Mouse (Mus musculus) mature B cell (primary cell): ENCODE measurements around the gene Rptor.

Experiments
- in situ Hi-C: fragments of 300-500 bp; cut with MboI; formaldehyde crosslinking; loops from 2 replicates; pipeline ENCODE4 v1.14.3; 2019

Rptor gene

GRCm38 (mm10) chr11:119784672-119785341 lies 182.1 kb downstream of the Rptor start:
- in situ Hi-C loops: no loop called here

GRCm38 (mm10) chr11:119785661-119786384 lies 183.1 kb downstream of the Rptor start:
- in situ Hi-C loops: no loop called here

- in situ Hi-C loops: no loop called here
Measured at GRCm38 (mm10) chr11:119786385-119786880, 183.7 kb downstream of the Rptor start.

GRCm38 (mm10) chr11:119788488-119788887 lies 185.8 kb downstream of the Rptor start:
- in situ Hi-C loops: no loop called here

GRCm38 (mm10) chr11:119788919-119789713 lies 186.4 kb downstream of the Rptor start:
- in situ Hi-C loops: no loop called here

- in situ Hi-C loops: no loop called here
Measured at GRCm38 (mm10) chr11:119791923-119792564, 189.3 kb downstream of the Rptor start.

GRCm38 (mm10) chr11:119793378-119793777 lies 190.7 kb downstream of the Rptor start:
- in situ Hi-C loops: no loop called here

GRCm38 (mm10) chr11:119794020-119794419 lies 191.3 kb downstream of the Rptor start:
- in situ Hi-C loops: no loop called here

GRCm38 (mm10) chr11:119794671-119795070 lies 192.0 kb downstream of the Rptor start:
- in situ Hi-C loops: no loop called here

- in situ Hi-C loops: no loop called here
Measured at GRCm38 (mm10) chr11:119796406-119796805, 193.7 kb downstream of the Rptor start.

GRCm38 (mm10) chr11:119796846-119797245 lies 194.1 kb downstream of the Rptor start:
- in situ Hi-C loops: no loop called here

- in situ Hi-C loops: no loop called here
Measured at GRCm38 (mm10) chr11:119799536-119799935, 196.8 kb downstream of the Rptor start.

GRCm38 (mm10) chr11:119801855-119802254 lies 199.2 kb downstream of the Rptor start:
- in situ Hi-C loops: no loop called here

GRCm38 (mm10) chr11:119802947-119803346 lies 200.2 kb downstream of the Rptor start:
- in situ Hi-C loops: no loop called here

GRCm38 (mm10) chr11:119804392-119804791 lies 201.7 kb downstream of the Rptor start:
- in situ Hi-C loops: no loop called here

GRCm38 (mm10) chr11:119805112-119805750 lies 202.5 kb downstream of the Rptor start:
- in situ Hi-C loops: no loop called here

GRCm38 (mm10) chr11:119806539-119806938 lies 203.8 kb downstream of the Rptor start:
- in situ Hi-C loops: no loop called here

GRCm38 (mm10) chr11:119807431-119808031 lies 204.8 kb downstream of the Rptor start:
- in situ Hi-C loops: no loop called here

- in situ Hi-C loops: no loop called here
Measured at GRCm38 (mm10) chr11:119808647-119809280, 206.1 kb downstream of the Rptor start.

GRCm38 (mm10) chr11:119809309-119809708 lies 206.6 kb downstream of the Rptor start:
- in situ Hi-C loops: no loop called here
